Mouse (Mus musculus) liver, embryonic 14.5 days (tissue): ENCODE results near the gene Fam92b. TPM values are rescaled to one million over a fixed set of nuclear protein-coding genes. Genes with fewer than 3 reads are reported as not detected.

Source experiments
- ATAC-seq: fragments of 200-750 bp; cut with Nextera tagmentation; 2 replicates; pipeline ENCODE4 v1.8.0; 2017; ENCODE audit warnings: moderate number of reproducible peaks, mild to moderate bottlenecking, moderate library complexity; ENCODE audit not compliant: insufficient read depth
- DNase-seq, 3 experiments: peaks; one replicate each; pipeline ENCODE4 v3.0.0-alpha.2; 2012 to 2013; ENCODE audit warnings: low read depth in 3 of 3, low spot score in 3 of 3
- H3K27ac ChIP-seq: fragments of 300-500 bp; sonication (generic); 2 replicates; pipeline ENCODE4 v1.5.1; 2014; ENCODE audit warnings: moderate library complexity, mild to moderate bottlenecking, control low read depth, inconsistent platforms
- H3K27me3 ChIP-seq: fragments of 300-500 bp; sonication (generic); 2 replicates; pipeline ENCODE4 v1.6.1; 2014; ENCODE audit warnings: mild to moderate bottlenecking, low read length, moderate library complexity; ENCODE audit not compliant: control insufficient read depth, insufficient read depth
- H3K36me3 ChIP-seq: fragments of 300-500 bp; sonication (generic); replicated peaks from 2 replicates; pipeline ENCODE4 v1.6.1; 2014; ENCODE audit warnings: low read depth; ENCODE audit not compliant: control insufficient read depth, insufficient read depth
- H3K4me1 ChIP-seq, 2 experiments: fragments of 200-500 bp in 1 of 2; fragments of 300-500 bp in 1 of 2; sonication (generic) in 1 of 2; replicated peaks; 2 replicates each; pipeline ENCODE4 v1.6.1; 2012 to 2014; ENCODE audit warnings: antibody characterized with exemption in 1 of 2, inconsistent platforms in 1 of 2, low read length in 1 of 2; ENCODE audit not compliant: control insufficient read depth in 2 of 2, insufficient read depth in 2 of 2
- H3K4me2 ChIP-seq: fragments of 300-500 bp; sonication (generic); 2 replicates; pipeline ENCODE4 v1.6.1; 2014; ENCODE audit warnings: low read depth, mild to moderate bottlenecking, control low read depth, moderate library complexity
- H3K4me3 ChIP-seq, 2 experiments: fragments of 200-500 bp in 1 of 2; fragments of 300-500 bp in 1 of 2; sonication (generic) in 1 of 2; 2 replicates each; pipeline ENCODE4 v1.5.1; 2012 to 2014; ENCODE audit warnings: low read depth in 2 of 2, low read length in 2 of 2, mild to moderate bottlenecking in 2 of 2, control low read depth in 1 of 2, inconsistent platforms in 1 of 2, moderate library complexity in 1 of 2; ENCODE audit not compliant: insufficient read depth in 1 of 2
- H3K9ac ChIP-seq: fragments of 300-500 bp; sonication (generic); replicated peaks from 2 replicates; pipeline ENCODE4 v1.6.1; 2014; ENCODE audit warnings: mild to moderate bottlenecking, control low read depth, moderate library complexity
- H3K9me3 ChIP-seq: fragments of 300-500 bp; sonication (generic); 2 replicates; pipeline ENCODE4 v1.6.1; 2016; ENCODE audit warnings: low read length, mixed read lengths; ENCODE audit not compliant: control insufficient read depth
- CTCF ChIP-seq: IDR thresholded peaks from 2 replicates; pipeline ENCODE4 v1.5.1; 2016; ENCODE audit warnings: antibody characterized with exemption, low read depth, control low read depth
- EP300 ChIP-seq: IDR thresholded peaks from 2 replicates; pipeline ENCODE4 v1.6.1; 2016; ENCODE audit warnings: antibody characterized with exemption, low read depth
- WGBS: fragments of 180-500 bp; shearing (Covaris S2); extraction: QIAGEN DNeasy Blood & Tissue Kit; methylation state at CpG from one replicate; pipeline ENCODE4 v1.1.7; 2014; ENCODE audit not compliant: insufficient replicate concordance; 5-methylcytosine and 5-hydroxymethylcytosine counted together
- polyA plus RNA-seq, 2 experiments: library from polyadenylated mRNA; depleted of rRNA in 1 of 2; stranded (reverse) in 1 of 2; unstranded in 1 of 2; fragments of >200 nt; fragmentation: Nextera tagmentation in 1 of 2; extraction: Ambion mirVana in 1 of 2; gene quantifications; 2 replicates each; pipeline versions ENCODE4 v1.2.1 to v1.2.3; 2012 to 2014

The Fam92b gene
- not detected in 2 replicates for polyA plus RNA-seq (2012; rRNA removed)
- not detected in 2 replicates for polyA plus RNA-seq (2014; fragmentation: Nextera tagmentation; extraction: Ambion mirVana)

DNA sequence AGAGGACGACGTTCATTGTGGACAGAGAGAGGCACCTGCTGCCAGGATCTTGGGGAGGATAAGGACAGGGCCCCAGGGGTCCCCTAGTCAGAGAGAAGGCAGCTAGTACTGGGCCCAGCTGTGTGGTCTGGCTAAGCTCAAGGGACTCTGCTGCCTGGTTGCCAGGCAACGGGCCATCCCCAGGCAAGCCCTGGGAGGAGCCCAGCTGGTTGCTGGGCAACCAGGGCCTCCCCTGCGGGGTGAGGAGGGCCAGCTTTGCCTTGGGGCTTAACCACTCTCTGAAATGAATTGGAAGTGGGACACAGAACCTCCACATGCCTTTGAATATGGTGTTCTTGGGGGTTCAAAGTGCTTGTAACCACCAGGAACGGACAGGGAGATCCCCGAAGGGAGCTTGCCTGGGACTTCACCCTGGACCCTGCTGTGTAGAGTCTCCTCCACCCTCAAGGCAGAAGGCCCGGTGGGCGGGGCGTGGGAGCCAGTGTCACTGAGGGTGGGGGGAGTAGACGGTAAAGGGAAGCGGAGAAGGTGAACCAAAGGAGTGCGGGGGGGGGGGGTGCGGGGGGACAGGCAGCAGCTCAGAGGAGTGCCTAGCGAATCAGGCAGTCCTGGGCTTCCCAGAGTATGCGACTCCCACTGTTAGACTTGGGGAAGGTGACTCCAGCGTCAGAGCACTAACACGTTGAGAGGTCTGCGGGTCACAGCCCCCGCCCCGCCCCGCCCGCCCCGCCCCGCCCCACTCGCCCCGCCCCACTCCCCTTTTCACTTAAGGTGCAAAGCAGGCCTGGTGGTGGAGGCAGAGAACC, at the start of gene Fam92b:
Fam92b (minus strand) TSS at position 149 of the 806 bp plus-strand sequence.
- Histone ChIP-seq H3K27me3 (peaks cover 7% of the 10 kb centered on the region), H3K36me3 (no peaks in the 10 kb centered on the region), H3K4me1 (no peaks in the 10 kb centered on the region; a peak in 1 of 4 replicates), H3K9ac (no peak within 1 kb of the TSS), H3K27ac (no peak within 1 kb of the TSS), H3K4me2 (no peak within 1 kb of the TSS), H3K9me3 (no peaks in the 10 kb centered on the region), H3K4me3 (no peak within 1 kb of the TSS)
- DNase-seq: no peak
- peak; percentile 27; the same call in 1 of the 2 replicates for ATAC-seq
- TF ChIP-seq EP300: no peak
- 1% methylated on average over 25 of the region's 26 CpGs for WGBS

- H3K4me1 ChIP-seq: no peaks in the 10 kb centered on the region
- ATAC-seq: no peak
- peaks cover 35% of the 10 kb centered on the region for H3K27me3 ChIP-seq
- DNase-seq: no peak
- no peak overlapping the region for H3K27ac ChIP-seq
- no peak overlapping the region for H3K4me2 ChIP-seq
- no peaks in the 10 kb centered on the region for H3K9me3 ChIP-seq
- TF ChIP-seq CTCF (no peak), EP300 (no peak)
- no peaks in the 10 kb centered on the region for H3K36me3 ChIP-seq
- WGBS: 33% methylated on average over 10 of the region's 10 CpGs
- H3K9ac ChIP-seq: no peak overlapping the region
- H3K4me3 ChIP-seq: no peak overlapping the region
Observed at GRCm38 (mm10) chr8:120225421-120226151, 48.3 kb upstream of the Fam92b start.

- DNase-seq (no peak), ATAC-seq (no peak)
- H3K9ac ChIP-seq: no peak overlapping the region
- H3K4me2 ChIP-seq: no peak overlapping the region
- H3K27ac ChIP-seq: no peak overlapping the region
- TF ChIP-seq CTCF (no peak), EP300 (no peak)
- H3K36me3 ChIP-seq: no peaks in the 10 kb centered on the region
- no peaks in the 10 kb centered on the region for H3K9me3 ChIP-seq
- H3K4me3 ChIP-seq: no peak overlapping the region
- H3K4me1 ChIP-seq: no peaks in the 10 kb centered on the region
- peaks cover 27% of the 10 kb centered on the region for H3K27me3 ChIP-seq
- 37% methylated on average over 11 of the region's 11 CpGs for WGBS
Observed at GRCm38 (mm10) chr8:120224521-120225420, 47.5 kb upstream of the Fam92b start.

- no peaks in the 10 kb centered on the region for H3K9me3 ChIP-seq
- WGBS: 49% methylated on average over 11 of the region's 11 CpGs
- H3K4me2 ChIP-seq: no peak overlapping the region
- no peaks in the 10 kb centered on the region for H3K36me3 ChIP-seq
- ATAC-seq (no peak), DNase-seq (no peak)
- no peaks in the 10 kb centered on the region for H3K4me1 ChIP-seq
- no peak overlapping the region for H3K9ac ChIP-seq
- no peak overlapping the region for H3K27ac ChIP-seq
- TF ChIP-seq CTCF: no peak
- no peak for TF ChIP-seq EP300
- peaks cover 5% of the 10 kb centered on the region for H3K27me3 ChIP-seq
- no peak overlapping the region for H3K4me3 ChIP-seq
Observed at GRCm38 (mm10) chr8:120222548-120222947, 45.3 kb upstream of the Fam92b start.
